Mouse (Mus musculus): ENCODE results near the gene Ears2. TPM values are rescaled to one million over a fixed set of nuclear protein-coding genes. Genes with fewer than 3 reads are reported as not detected.

The Ears2 gene
- polyA plus RNA-seq, 1 experiment from 2014 or later = 24.7 TPM

- H3K9ac ChIP-seq = no peak overlapping the region
- no peaks in the 10 kb centered on the region for H3K27me3 ChIP-seq (replicated peaks)
- no peak overlapping the region for H3K4me2 ChIP-seq
- 74% methylated on average over 8 of the region's 8 CpGs for WGBS
- H3K4me1 ChIP-seq (replicated peaks) = no peaks in the 10 kb centered on the region
- H3K36me3 ChIP-seq = peaks cover 88% of the 10 kb centered on the region
- peaks cover 10% of the 10 kb centered on the region for H3K9me3 ChIP-seq (replicated peaks)
- ATAC-seq (ENCODE audit: insufficient number of reproducible peaks, low FRiP score) = no peak
- H3K4me3 ChIP-seq = no peak overlapping the region
- H3K27ac ChIP-seq (ENCODE audit: poor library complexity, severe bottlenecking) = no peak overlapping the region
Observed at GRCm38 (mm10) chr7:122000396-122000795, 66.7 kb downstream of the Ears2 start.

DNA sequence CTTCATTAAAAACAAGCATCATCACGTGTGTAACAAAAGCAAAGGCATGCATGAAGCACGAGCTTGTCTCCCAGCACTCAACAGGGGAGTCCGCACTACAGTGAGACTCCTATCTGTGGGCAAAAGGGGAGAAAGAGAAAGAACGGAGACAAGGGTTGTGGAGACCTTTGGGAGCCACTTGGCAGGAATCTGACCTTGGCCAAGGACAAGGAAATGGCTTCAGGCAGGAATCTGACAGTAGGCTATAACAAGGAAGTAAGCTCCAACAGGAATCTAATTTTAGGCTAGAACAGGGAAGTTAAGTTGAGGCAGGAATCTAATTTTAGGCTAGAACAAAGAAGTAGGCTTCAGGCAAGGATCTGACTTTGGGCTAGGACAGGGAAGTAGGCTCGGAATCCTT, 71.1 kb downstream of the Ears2 start:
- H3K9ac ChIP-seq = no peak overlapping the region
- H3K4me3 ChIP-seq = no peak overlapping the region
- H3K27me3 ChIP-seq (replicated peaks) = no peaks in the 10 kb centered on the region
- H3K4me1 ChIP-seq (replicated peaks) = no peaks in the 10 kb centered on the region
- H3K4me2 ChIP-seq = no peak overlapping the region
- peaks cover 91% of the 10 kb centered on the region for H3K36me3 ChIP-seq
- H3K9me3 ChIP-seq (replicated peaks) = peaks cover 10% of the 10 kb centered on the region
- ATAC-seq (ENCODE audit: insufficient number of reproducible peaks, low FRiP score) = no peak
- no peak overlapping the region for H3K27ac ChIP-seq (ENCODE audit: poor library complexity, severe bottlenecking)
- 84% methylated on average over 5 of the region's 5 CpGs for WGBS

Other genes starting within 250 kb of the Ears2 start
- not detected in 2 replicates for gene Scnn1b, start 202.2 kb downstream of the Ears2 start, polyA plus RNA-seq (2016; fragmentation: Nextera tagmentation; extraction: Ambion mirVana)
- 18.1 and 18.8 TPM in 2 replicates for gene Cog7, start 85.6 kb downstream of the Ears2 start, polyA plus RNA-seq (2016; fragmentation: Nextera tagmentation; extraction: Ambion mirVana)
- 98.0 and 99.4 TPM in 2 replicates for gene Gga2, start 46.0 kb downstream of the Ears2 start, polyA plus RNA-seq (2016; fragmentation: Nextera tagmentation; extraction: Ambion mirVana)
- 73.5 and 75.0 TPM in 2 replicates for gene Ubfd1, start 88 bp downstream of the Ears2 start, polyA plus RNA-seq (2016; fragmentation: Nextera tagmentation; extraction: Ambion mirVana)
- gene Ndufab1, start 34.6 kb upstream of the Ears2 start, polyA plus RNA-seq (2016; fragmentation: Nextera tagmentation; extraction: Ambion mirVana) = 1,263 and 1,284 TPM in 2 replicates
- gene Palb2, start 65.7 kb upstream of the Ears2 start, polyA plus RNA-seq (2016; fragmentation: Nextera tagmentation; extraction: Ambion mirVana) = 13.2 and 14.1 TPM in 2 replicates
- gene Dctn5, start 65.8 kb upstream of the Ears2 start, polyA plus RNA-seq (2016; fragmentation: Nextera tagmentation; extraction: Ambion mirVana) = 70.1 and 73.9 TPM in 2 replicates
- gene Plk1, start 92.2 kb upstream of the Ears2 start, polyA plus RNA-seq (2016; fragmentation: Nextera tagmentation; extraction: Ambion mirVana) = 103 and 112 TPM in 2 replicates
- gene Ern2, start 118.9 kb upstream of the Ears2 start, polyA plus RNA-seq (2016; fragmentation: Nextera tagmentation; extraction: Ambion mirVana) = not detected in 2 replicates
- gene Chp2, start 152.2 kb upstream of the Ears2 start, polyA plus RNA-seq (2016; fragmentation: Nextera tagmentation; extraction: Ambion mirVana) = 0.15 and 0.42 TPM in 2 replicates
- 9.0 and 10.5 TPM in 2 replicates for gene Prkcb, start 221.5 kb upstream of the Ears2 start, polyA plus RNA-seq (2016; fragmentation: Nextera tagmentation; extraction: Ambion mirVana)